Mouse (Mus musculus) regulatory T cell (primary cell): Measurements from ENCODE around the gene Gm10491.

ENCODE experiments used
- in situ Hi-C: fragments of 300-600 bp; cut with MboI, MseI; formaldehyde crosslinking; loops from one replicate; pipeline ENCODE4 v1.15.1; 2025; ENCODE audit warnings: high pct_unique_total_duplicates

The Gm10491 gene

DNA sequence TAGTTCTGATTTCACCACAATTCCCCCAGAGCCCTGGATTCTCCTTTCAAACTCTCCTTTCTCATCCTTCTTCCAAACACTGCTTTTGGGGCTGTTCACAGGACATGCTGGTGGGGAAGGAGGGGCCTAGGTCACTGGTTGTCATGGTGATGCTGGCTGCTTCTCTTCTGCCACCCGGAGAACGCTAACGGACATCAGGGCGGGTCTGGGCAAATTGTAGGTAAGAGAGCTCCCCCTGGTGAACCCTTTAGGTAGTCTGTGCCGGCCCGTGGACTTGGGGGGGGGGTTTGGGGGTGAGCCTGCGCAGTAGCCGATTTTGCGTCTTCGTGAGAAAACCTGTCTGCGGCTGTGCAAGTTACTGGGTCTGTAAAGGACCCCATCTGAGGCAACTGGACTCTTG, 27.8 kb downstream of the Gm10491 start:
- in situ Hi-C loops = no loop called here

GRCm38 (mm10) chrX:7878495-7878894, 29.1 kb downstream of the Gm10491 start:
- in situ Hi-C loops = no loop called here

GRCm38 (mm10) chrX:7878007-7878419, 29.6 kb downstream of the Gm10491 start, which contains the start of gene Pim2:
Gene Pim2, plus strand, starts transcription at chrX:7878262.
- in situ Hi-C loops = no loop called here

DNA sequence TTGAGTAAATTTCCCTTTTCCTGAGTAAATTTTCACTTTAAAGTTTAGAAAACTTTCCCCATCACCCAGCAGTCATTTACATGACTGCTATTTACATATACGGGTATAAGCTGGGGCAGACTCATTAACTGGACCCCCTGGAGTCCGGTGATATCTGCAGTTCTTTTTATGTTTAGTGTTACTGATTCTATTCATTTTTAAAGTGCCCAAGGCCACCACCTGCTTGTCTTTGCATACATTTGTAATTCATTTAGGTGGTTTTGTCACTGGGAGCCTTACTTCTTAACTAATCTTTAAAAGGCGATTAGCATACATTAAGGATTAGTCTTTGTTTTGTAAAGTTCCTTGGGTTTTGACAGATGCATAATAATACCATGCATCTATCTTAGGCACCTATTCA, 37.8 kb downstream of the Gm10491 start:
- in situ Hi-C loops = no loop called here

- in situ Hi-C loops = no loop called here
Measured at GRCm38 (mm10) chrX:7868506-7868905, 39.1 kb downstream of the Gm10491 start.

DNA sequence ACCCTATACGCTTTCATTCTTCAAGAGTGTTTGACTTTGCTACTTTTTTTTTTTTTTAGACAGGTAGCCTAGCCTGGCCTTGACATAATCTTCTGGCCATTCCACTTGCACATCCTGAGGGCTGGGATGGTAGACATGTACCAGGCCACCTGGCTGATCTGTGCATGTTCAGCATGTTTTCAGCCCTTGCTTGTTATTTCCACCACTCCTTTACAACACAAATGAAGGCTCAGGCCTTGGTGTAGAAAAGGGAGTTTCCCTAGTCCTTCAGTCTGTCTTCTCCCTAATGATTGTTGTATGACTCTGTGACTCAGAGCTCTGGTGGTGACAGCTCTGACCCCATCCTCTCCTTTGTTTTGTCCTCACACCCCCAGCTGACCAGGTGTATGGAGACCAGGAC, 40.5 kb downstream of the Gm10491 start:
- in situ Hi-C loops = no loop called here

GRCm38 (mm10) chrX:7865786-7866185, 41.8 kb downstream of the Gm10491 start:
- in situ Hi-C loops = no loop called here

GRCm38 (mm10) chrX:7865343-7865742, 42.3 kb downstream of the Gm10491 start:
- in situ Hi-C loops = no loop called here

- in situ Hi-C loops = no loop called here
Measured at GRCm38 (mm10) chrX:7864551-7864950, 43.1 kb downstream of the Gm10491 start.

GRCm38 (mm10) chrX:7863181-7863580, 44.5 kb downstream of the Gm10491 start:
- in situ Hi-C loops = no loop called here

DNA sequence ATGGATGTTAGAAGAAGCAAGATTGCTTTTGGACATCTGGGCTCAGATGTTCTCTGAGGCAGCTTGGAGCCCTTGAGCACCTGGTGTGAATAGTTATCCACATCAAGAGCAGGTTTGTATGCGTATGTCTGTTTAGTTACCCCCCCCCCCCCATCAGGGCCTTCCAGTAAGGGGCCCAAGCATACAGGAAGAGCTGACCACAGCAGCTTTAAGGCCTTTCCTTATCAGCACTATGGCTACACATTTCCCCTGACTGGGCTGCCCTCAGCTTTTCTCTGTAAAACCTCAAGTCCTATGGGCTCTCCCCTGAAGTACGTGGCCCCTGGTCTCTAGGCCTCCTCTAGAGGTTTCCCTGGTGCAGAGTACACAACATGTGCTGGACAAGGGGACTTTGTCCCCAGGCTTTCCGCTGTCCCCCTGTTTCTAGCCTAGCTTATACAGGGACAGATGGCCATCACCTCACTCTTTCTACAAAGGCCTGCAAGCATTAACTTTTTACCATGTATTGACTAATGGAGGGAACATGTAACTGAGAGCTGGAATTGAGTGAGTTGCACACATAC, 48.4 kb downstream of the Gm10491 start:
- in situ Hi-C loops = no loop called here
